Mouse (Mus musculus) testis, postnatal 14 days (tissue): ENCODE data around the gene Asap3.

ENCODE experiments used
- DNase-seq: peaks from one replicate; pipeline ENCODE4 v3.0.0; 2021; ENCODE audit warnings: low spot score

Gene Asap3

GRCm38 (mm10) chr4:136259916-136260315 lies 53.8 kb downstream of the Asap3 start:
- DNase-seq, result no peak

- peak; percentile 56 for DNase-seq
Measured at GRCm38 (mm10) chr4:136260491-136261180, 54.5 kb downstream of the Asap3 start.

GRCm38 (mm10) chr4:136261912-136262311 lies 55.7 kb downstream of the Asap3 start:
- no peak for DNase-seq

- DNase-seq, result no peak
Measured at GRCm38 (mm10) chr4:136263555-136263954, 57.4 kb downstream of the Asap3 start.

- no peak for DNase-seq
Measured at GRCm38 (mm10) chr4:136266716-136267343, 60.7 kb downstream of the Asap3 start.

GRCm38 (mm10) chr4:136268912-136269311 lies 62.7 kb downstream of the Asap3 start:
- no peak for DNase-seq

- no peak for DNase-seq
Measured at GRCm38 (mm10) chr4:136270648-136271047, 64.5 kb downstream of the Asap3 start.

- DNase-seq, result no peak
Measured at GRCm38 (mm10) chr4:136281097-136281496, 74.9 kb downstream of the Asap3 start.

GRCm38 (mm10) chr4:136281611-136282010 lies 75.4 kb downstream of the Asap3 start:
- DNase-seq, result no peak

- DNase-seq, result no peak
Measured at GRCm38 (mm10) chr4:136282621-136283480, 76.7 kb downstream of the Asap3 start.

GRCm38 (mm10) chr4:136283783-136284182 lies 77.6 kb downstream of the Asap3 start:
- no peak for DNase-seq

- DNase-seq, result peak; percentile 77
Measured at GRCm38 (mm10) chr4:136284455-136284854, 78.3 kb downstream of the Asap3 start, which contains the start of gene Zfp46. TSS of gene Zfp46 (plus strand) at chr4:136284683.

GRCm38 (mm10) chr4:136284891-136285290 lies 78.7 kb downstream of the Asap3 start:
- DNase-seq, result no peak

GRCm38 (mm10) chr4:136285348-136285810 lies 79.2 kb downstream of the Asap3 start:
- DNase-seq, result peak; percentile 96

- peak; percentile 97 for DNase-seq
Measured at GRCm38 (mm10) chr4:136285811-136286371, 79.7 kb downstream of the Asap3 start.

- peak; percentile 36 for DNase-seq
Measured at GRCm38 (mm10) chr4:136289918-136290780, 84.0 kb downstream of the Asap3 start.

- no peak for DNase-seq
Measured at GRCm38 (mm10) chr4:136290781-136291595, 84.8 kb downstream of the Asap3 start.

GRCm38 (mm10) chr4:136291692-136292091 lies 85.5 kb downstream of the Asap3 start:
- peak; percentile 53 for DNase-seq
